In the genomic region with DNA sequence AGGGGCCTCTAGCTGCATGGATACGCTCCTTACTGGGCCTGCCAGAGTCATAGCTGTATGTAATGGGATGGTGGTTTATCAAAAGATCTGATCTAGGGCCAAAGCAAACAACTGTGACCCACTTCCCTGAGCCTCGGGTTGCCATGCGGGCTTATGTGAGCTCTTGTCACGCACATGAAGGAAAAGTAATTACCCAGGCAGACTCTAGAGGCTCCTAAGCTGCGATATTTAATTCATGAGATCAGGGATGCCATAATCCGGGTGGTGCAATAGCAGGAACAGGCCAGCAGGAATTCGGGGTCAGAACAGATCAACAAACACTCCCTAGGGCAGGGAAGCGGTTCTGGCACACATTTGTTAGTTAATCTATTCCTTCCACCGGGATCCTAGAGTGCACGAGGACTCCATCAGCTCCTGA, we compare ENCODE assay signal across 11 mouse cellular contexts. TPM values are rescaled to one million over a fixed set of nuclear protein-coding genes. Genes with fewer than 3 reads are reported as not detected.
DNase-seq lines count a peak whose midpoint lies in the region; ATAC-seq lines count a peak whose summit lies in the region.
"Had no signal": no experiment of that assay in that cellular context is flagged by ENCODE, and none has a peak within 500 bp of the region (broad histone marks: within the 10 kb centered on the region; RNA-seq: fewer than 3 reads in every experiment).

No protein-coding gene starts in this region.

- peak; percentile 19 to 35 for DNase-seq in cerebellum, postnatal 10 days
- no peak for DNase-seq in cerebellum, postnatal 36 days
- peak; percentile 68 for DNase-seq in embryo, embryonic 10 days (ENCODE audit: low spot score)
- peak; percentile 75 for DNase-seq in kidney, adult 18-20 months
- DNase-seq in midbrain, embryonic 14.5 days, result peak; percentile 80
- DNase-seq in natural killer cell, adult 2 months (ENCODE audit: low spot score in 2 of 2), result no peak
- no peak for DNase-seq in ovary, postnatal 14 days (ENCODE audit: low spot score)
- no peak for DNase-seq in c-Kit-positive CD71-positive TER-119-positive erythroid progenitor cells, embryonic 14.5 days (ENCODE audit: low spot score)
- DNase-seq: adrenal gland, adult 2 months; heart, postnatal 36 days had no signal

- ATAC-seq in midbrain, embryonic 14.5 days (ENCODE audit: low FRiP score, low TSS enrichment), result peak; percentile 83

- peaks cover 13% of the 10 kb centered on the region for H3K4me1 ChIP-seq in midbrain, embryonic 14.5 days (ENCODE audit: control insufficient read depth, insufficient read depth, low read length)

- H3K4me3 ChIP-seq in midbrain, embryonic 14.5 days (replicated peaks; ENCODE audit: low read depth, low read length), result no peak overlapping the region

- H3K27ac ChIP-seq in midbrain, embryonic 14.5 days (replicated peaks; ENCODE audit: low read depth, low read length), result 0 out of 2 replicates have a peak overlapping the region, but pooled peaks have one; percentile 5
- H3K27ac ChIP-seq: macrophage had no signal

- 4% methylated on average over 10 of the region's 10 CpGs for WGBS in midbrain, embryonic 14.5 days

- peaks cover 41% of the 10 kb centered on the region for H3K36me3 ChIP-seq in midbrain, embryonic 14.5 days (ENCODE audit: control insufficient read depth, insufficient read depth, low read length)

- no peak overlapping the region for H3K9ac ChIP-seq in midbrain, embryonic 14.5 days (replicated peaks; ENCODE audit: low read length)

- H3K9me3 ChIP-seq in midbrain, embryonic 14.5 days (ENCODE audit: control insufficient read depth, low read length), result no peaks in the 10 kb centered on the region

- no peaks in the 10 kb centered on the region for H3K27me3 ChIP-seq in midbrain, embryonic 14.5 days (ENCODE audit: control insufficient read depth, insufficient read depth, low read length)

- no peak overlapping the region for H3K4me2 ChIP-seq in midbrain, embryonic 14.5 days (ENCODE audit: low read length)

RNA-seq across cellular contexts. Expression of a gene that starts 21.7 kb away (rescaled TPM):
- 96.1 and 112 TPM in 2 replicates for polyA plus RNA-seq in midbrain, embryonic 14.5 days (2014; fragmentation: Nextera tagmentation; extraction: Ambion mirVana)

RNA-seq across cellular contexts. Expression of a gene that starts 55.7 kb away (rescaled TPM):
- 7.9 and 8.7 TPM in 2 replicates for polyA plus RNA-seq in midbrain, embryonic 14.5 days (2014; fragmentation: Nextera tagmentation; extraction: Ambion mirVana)
- polyA plus RNA-seq: adrenal gland, adult 2 months; macrophage had no signal

Comparison
In these comparisons a context has a peak if more than half of its experiments do, and no peak if none do; other contexts are left out.
1. DNase-seq: peak in cerebellum, postnatal 10 days (2 of 2), embryo, embryonic 10 days (single experiment), kidney, adult 18-20 months (single experiment) and midbrain, embryonic 14.5 days (single experiment); none in cerebellum, postnatal 36 days (0 of 2), natural killer cell, adult 2 months (0 of 2), ovary, postnatal 14 days (single experiment) and c-Kit-positive CD71-positive TER-119-positive erythroid progenitor cells, embryonic 14.5 days (single experiment).